Mouse (Mus musculus) left cerebral cortex, adult 8-10 months (tissue): ENCODE measurements around the gene Edaradd. TPM values are rescaled to one million over a fixed set of nuclear protein-coding genes. Genes with fewer than 3 reads are reported as not detected.
A peak's percentile ranks its signal among the peaks of the same experiment; 100 is the strongest.

Source experiments
- DNase-seq, 2 experiments: peaks; one replicate each; pipeline ENCODE4 v3.0.0; 2022; ENCODE audit warnings: low spot score in 2 of 2
- total RNA-seq, 4 experiments: library from RNA; stranded (reverse); gene quantifications; 2 replicates each; pipeline ENCODE4 v1.2.4; 2022

Gene Edaradd
- total RNA-seq, 4 experiments from 2014 or later, result 0.13 to 0.28 (median 0.14) TPM; not detected in 1

GRCm38 (mm10) chr13:12461730-12462119 lies 58.5 kb downstream of the Edaradd start:
- no peak for DNase-seq

GRCm38 (mm10) chr13:12460881-12461729 lies 59.1 kb downstream of the Edaradd start:
- peak; percentile 76 to 84 for DNase-seq

- DNase-seq, result peak; percentile 31 to 67
These were observed 59.8 kb downstream of the Edaradd start for GRCm38 (mm10) chr13:12460443-12460842.

DNA sequence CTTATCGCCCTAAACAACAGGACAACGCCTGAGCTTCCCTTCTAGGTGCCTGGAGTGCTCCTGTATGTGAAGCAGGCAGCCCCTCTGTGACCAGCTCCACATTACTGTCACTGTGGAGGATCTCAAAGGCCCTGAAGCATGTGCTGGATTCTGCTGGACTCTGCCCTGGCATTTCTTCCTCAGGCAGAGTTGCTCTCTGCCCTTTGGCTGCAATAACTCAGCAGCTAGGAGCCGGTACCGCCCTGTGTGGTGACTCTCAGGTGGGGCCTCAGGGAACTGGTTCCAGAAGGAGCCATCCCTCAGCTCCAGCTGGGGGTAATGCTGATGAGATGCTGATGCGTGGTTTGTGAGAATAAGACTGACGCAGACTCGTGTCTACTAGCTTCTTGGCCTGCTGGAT lies 63.5 kb downstream of the Edaradd start:
- DNase-seq, result no peak

DNA sequence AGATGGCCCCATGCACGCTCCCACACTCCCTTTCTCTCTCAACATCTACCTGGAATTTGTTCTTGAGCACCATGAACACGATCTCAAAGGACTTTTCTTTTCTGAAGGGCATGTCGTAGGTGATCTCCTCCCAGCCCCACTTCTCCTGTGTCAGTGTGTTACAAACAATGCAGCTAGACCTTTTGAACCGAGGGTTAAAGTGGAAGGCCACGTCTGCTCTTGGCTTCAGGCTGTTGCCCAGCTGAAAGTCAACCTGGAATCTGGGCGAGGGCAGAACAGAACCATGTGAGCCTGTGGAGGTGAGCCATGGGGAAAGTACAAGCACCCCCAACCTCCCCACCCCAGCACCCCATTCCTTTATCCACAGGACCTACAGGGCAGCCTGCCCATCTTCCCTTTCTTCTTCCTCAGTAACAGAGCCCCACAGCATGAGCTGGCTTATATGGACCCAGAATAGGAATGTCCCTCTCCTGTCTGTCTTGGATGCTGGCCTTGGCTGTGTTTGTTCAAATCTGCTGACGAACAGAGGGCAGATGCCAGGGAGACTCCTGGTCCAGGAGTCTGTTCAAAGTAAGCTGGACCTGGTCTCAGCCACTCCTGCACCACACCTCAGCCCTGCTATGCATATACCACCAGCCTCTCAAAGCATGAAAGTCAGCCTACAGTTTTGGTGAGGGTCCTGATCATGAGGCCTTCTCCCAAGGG lies 65.4 kb downstream of the Edaradd start:
- no peak for DNase-seq

- no peak for DNase-seq
These were observed 67.1 kb downstream of the Edaradd start for GRCm38 (mm10) chr13:12453150-12453549.

- peak in 1 of 2 experiments; percentile 45 for DNase-seq
These were observed 78.1 kb downstream of the Edaradd start for GRCm38 (mm10) chr13:12442008-12442587.

DNA sequence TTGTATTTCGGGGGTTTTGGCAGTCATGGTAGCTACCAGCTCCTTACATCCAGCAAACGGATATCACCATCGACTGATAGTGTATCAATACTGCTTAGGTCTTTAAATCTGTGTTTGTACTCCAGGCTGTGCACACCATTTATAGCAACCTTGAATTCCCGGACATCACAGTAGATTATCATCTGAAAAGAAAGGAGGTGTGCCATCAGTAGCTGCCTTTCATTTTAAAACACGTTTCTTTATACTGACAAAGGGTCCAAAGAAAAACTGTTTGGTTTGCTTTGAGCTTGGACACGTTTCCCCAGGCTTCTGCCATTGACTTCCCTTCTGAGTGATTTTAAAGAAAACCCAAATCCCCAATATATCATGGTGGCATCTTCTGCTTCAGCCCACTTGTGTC lies 79.4 kb downstream of the Edaradd start:
- no peak for DNase-seq

GRCm38 (mm10) chr13:12439586-12439985 lies 80.7 kb downstream of the Edaradd start:
- DNase-seq, result no peak

DNA sequence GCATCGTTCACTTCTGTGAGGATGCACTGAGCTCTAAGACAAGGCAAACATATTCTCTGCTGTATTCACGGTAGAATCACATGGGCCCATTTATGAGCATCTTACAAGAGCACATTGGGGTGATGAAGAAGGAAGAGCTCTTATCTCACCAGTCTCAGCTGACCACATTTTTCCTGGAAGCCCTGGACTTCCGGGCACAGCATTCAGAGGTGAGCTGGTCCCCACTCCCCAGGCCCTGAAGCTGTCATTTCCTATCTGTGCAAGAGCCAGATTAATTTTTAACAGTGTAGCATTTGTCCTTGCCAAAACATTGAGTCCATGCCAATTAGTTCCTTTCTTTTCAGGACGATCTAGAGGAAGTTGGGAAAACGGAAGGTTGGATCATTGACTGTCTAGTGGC lies 86.4 kb downstream of the Edaradd start:
- no peak for DNase-seq

GRCm38 (mm10) chr13:12428556-12428955 lies 91.7 kb downstream of the Edaradd start:
- no peak for DNase-seq

Other genes starting within 250 kb of the Edaradd start
- gene Actn2, start 179.7 kb downstream of the Edaradd start, total RNA-seq, result 10 to 100 TPM; 23.9 to 30.1 (median 25.2) TPM
- gene Heatr1, start 125.4 kb downstream of the Edaradd start, total RNA-seq, result 10 to 100 TPM; 24.9 to 32.0 (median 25.4) TPM
- 10 to 100 TPM; 38.4 to 44.7 (median 40.0) TPM for gene Lgals8, start 55.5 kb downstream of the Edaradd start, total RNA-seq
- gene Ero1lb, start 45.4 kb upstream of the Edaradd start, total RNA-seq, result 10 to 100 TPM; 11.5 to 12.5 (median 12.2) TPM